Mouse (Mus musculus) left cerebral cortex, adult 11 months (tissue): Measurements from ENCODE around the gene Cdc42se2.

Source experiments
- DNase-seq: peaks from one replicate; pipeline ENCODE4 v3.0.0; 2022; ENCODE audit warnings: low spot score

Gene Cdc42se2

GRCm38 (mm10) chr11:54793173-54793572 is 5.7 kb upstream of the Cdc42se2 start:
- DNase-seq = no peak

- no peak for DNase-seq
Measured at GRCm38 (mm10) chr11:54791458-54791857, 4.0 kb upstream of the Cdc42se2 start.

DNA sequence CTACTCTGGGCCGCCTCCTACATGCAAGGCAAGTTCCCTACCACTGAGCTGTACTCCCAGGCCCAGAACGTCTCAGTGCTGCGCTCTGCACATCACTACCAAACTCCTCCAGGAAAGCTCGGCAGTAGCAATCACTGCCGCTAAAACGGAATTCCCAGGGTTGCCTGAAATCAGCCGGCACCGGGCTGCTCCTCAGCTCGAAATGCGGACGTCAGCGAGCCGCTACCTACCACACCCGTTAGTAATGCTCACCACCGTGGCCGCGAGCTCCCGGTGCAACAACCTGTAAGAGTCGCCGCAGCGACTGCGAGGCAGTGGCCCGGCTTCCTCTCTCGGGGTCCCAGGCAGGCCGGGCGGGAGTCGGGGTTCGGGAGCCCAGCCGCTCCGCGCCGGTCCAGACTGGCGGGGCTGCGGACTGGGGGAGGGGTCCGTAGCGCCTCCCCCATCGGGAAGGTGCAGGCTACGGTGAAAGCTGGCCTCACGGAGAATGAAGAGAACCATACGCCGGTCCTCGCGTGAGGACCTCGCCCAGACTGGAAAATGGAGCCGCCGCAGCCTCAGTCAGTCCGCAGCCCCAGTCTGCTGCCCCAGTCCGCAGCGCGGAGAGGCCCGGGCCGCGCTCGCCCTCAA is 502 bp downstream of the Cdc42se2 start:
- DNase-seq = no peak

DNA sequence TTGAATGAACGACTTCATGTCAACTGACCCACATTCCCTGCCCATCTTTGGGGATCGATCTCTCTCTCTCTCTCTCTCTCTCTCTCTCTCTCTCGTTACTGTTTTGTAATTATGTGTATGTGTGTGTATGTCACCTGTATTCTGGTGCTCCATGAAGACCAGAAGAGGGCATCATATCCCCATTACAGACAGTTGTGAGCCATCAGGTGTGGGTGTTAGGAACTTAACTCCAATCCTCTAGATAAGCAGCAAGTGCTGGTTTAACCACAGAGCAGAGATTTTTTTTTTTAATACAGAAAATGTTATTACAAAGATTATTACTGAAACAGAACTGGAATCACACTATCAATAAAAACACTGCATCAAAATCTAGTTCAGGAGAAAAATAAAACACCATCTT is 1.9 kb downstream of the Cdc42se2 start:
- no peak for DNase-seq

DNA sequence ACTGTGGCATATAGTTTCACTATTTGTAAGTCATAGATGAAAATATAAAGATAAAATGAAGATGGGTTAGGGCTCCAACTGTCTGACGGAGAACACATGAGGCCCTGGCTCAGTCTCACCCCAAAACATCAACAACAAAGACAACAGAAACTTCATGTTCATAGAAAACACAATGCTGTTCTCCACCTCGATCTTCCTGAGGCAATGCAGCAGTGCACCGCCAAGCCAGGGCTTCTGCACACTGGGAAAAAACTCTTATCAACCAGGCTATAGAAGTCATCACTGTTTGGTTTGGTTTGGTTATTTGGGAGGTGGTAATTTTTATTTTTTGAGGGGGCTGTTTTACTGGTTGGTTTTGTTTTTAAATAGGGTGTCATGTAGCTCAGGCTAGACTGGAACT is 3.0 kb downstream of the Cdc42se2 start:
- DNase-seq = no peak

GRCm38 (mm10) chr11:54782253-54782652 is 5.2 kb downstream of the Cdc42se2 start:
- no peak for DNase-seq

DNA sequence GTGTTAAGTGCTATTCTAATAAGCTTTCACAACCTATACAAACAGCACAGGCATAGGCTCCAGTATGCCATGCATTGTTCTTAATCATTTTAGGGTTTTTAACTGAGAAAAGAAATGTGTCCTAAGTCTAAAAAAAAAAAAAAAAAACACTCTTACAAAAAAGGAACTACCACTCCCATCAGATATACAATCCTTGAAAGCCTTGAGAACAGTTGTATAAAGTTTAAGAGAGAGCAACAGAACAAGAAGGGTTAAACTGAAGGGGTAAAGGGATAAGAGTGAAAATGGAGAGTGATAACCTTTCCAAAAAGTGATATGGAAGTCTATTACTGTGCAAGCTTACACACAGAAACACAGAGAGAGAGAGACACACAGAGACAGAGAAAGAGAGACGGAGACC is 7.5 kb downstream of the Cdc42se2 start:
- no peak for DNase-seq

GRCm38 (mm10) chr11:54778131-54778844 is 9.2 kb downstream of the Cdc42se2 start:
- DNase-seq = no peak

- DNase-seq = no peak
Measured at GRCm38 (mm10) chr11:54777387-54778130, 9.9 kb downstream of the Cdc42se2 start.

- no peak for DNase-seq
Measured at GRCm38 (mm10) chr11:54776735-54777333, 10.6 kb downstream of the Cdc42se2 start.

DNA sequence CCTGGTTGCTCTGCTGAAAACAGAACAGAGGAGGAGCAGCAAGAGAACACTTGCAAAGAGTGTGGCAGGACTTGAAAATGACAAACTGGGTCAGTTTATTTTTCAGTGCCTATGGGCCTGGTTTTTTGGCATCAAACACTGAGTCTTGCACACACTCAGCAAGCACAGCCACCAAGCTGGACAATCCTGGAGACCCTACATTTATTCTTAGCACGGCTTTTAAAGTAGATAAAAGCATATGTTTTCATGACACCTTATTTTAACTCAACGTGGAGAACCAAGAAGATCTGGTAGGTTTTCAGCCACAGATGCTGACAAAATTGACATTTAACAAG is 11.1 kb downstream of the Cdc42se2 start:
- DNase-seq = no peak

- no peak for DNase-seq
Measured at GRCm38 (mm10) chr11:54775628-54776366, 11.7 kb downstream of the Cdc42se2 start.

GRCm38 (mm10) chr11:54774282-54775078 is 13.0 kb downstream of the Cdc42se2 start:
- no peak for DNase-seq

DNA sequence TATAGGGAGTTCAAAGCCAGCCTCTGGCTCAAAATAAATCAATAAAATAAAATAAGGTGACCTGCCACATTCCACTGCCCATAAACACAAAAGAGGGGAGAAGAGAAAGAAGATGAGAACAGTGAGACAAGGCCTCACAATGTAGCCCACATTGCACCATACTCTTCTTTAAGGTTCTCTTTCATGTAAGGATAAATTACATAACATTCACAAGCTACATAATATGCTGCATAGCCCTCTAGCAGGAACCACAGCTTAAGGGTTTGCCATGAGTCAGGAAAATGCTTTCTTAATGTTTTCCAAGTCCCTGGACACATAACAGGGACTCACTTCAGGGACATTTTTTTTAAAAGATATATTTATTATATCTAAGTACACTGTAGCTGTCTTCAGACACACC is 15.9 kb downstream of the Cdc42se2 start:
- no peak for DNase-seq

- DNase-seq = no peak
Measured at GRCm38 (mm10) chr11:54769843-54770242, 17.6 kb downstream of the Cdc42se2 start.

DNA sequence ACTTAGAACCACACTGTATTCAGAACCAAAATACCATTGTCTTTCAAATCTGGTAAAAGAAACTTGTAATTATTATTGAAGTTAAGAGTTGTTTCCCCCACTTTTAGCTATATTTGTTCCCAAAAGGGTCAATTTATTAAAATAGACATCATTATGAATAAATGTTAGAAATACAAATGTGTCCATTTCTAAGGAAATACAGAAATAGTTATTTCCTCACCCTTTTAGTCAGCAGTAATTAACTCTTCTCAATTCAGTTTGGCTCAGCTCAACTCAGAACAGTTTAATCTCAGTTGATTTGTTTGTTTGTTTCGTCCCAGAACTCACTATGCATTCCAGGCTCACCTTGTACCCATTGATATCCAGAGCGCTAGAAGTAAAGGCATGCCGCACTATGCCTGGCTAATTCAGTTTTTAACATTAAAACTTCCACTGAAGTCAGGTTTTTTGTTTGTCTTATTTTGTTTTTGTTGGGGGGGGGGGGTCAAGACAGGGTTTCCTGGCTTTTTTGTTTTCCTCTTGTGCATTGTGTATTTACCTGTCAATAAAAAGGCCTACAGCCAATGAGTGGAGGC is 19.3 kb downstream of the Cdc42se2 start:
- no peak for DNase-seq

GRCm38 (mm10) chr11:54764759-54765158 is 22.7 kb downstream of the Cdc42se2 start:
- DNase-seq = no peak

- no peak for DNase-seq
Measured at GRCm38 (mm10) chr11:54764026-54764425, 23.4 kb downstream of the Cdc42se2 start.

DNA sequence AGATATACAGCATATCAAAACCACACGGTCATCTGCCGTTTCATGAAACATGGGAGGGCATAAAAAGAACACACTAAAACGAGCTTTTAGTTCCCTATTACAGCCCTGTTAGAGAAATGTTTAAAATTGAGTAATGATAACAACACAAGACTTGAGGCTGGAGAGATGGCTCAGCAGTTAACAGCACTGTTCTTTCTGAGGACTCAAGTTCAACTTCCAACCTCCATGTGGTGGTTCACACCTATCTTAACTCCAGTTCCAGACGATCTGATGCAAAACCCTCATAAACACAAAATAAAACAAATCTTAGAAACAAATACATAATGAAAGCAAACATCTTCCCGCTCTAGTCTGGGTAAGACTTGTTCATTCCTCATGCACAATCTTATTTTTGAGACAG is 24.7 kb downstream of the Cdc42se2 start:
- DNase-seq = no peak

DNA sequence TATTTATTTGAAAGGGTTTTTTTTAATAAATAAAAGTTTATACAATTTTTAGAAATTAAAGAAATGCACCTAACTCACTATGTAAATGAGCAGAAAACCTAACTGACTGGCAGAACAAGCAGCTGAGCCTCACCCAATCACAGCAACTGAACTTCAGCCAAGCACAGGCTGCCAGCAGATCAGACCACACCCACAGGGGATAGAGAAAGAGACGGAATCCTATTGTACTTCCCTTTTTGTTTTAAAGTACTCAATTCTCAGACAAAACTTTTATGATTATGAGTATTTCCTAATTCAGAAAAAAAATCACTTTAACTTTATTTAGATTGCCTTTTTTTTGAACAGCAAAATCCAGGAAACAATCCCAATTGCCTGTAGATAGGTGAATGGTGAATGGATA is 29.5 kb downstream of the Cdc42se2 start:
- no peak for DNase-seq

DNA sequence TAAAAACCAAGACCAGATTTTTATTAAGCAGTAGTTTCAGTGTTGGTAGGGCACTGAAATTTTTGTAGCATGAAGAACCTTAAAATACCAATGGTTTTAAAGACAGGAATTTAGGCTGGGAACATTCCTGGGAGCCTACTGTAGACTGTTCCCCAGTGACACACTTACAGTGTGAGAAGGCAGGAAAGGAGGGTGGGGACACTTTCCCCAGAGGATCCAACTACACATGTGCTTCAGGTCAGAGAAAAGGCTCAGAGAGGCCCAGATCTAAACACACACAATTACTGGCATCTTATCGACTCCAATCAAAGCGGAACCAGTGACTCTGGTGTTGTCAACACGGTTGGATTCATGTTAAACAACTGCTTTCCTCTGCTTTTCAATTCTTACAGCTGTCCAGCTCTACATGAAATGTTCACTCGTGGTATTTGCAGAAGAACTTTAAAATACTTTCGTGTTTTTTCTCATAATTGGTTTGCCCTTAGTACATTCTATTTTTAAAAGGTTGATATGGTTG is 32.3 kb downstream of the Cdc42se2 start:
- DNase-seq = no peak
